Mouse (Mus musculus) embryonic fibroblast, embryonic 13.5 days (primary cell): Measurements from ENCODE around the gene Map3k20.

ENCODE experiments used
- CTCF ChIP-seq: IDR thresholded peaks from 2 replicates; pipeline ENCODE4 v1.5.1; 2011; ENCODE audit warnings: mild to moderate bottlenecking, control low read depth, low read length, moderate library complexity, borderline replicate concordance; ENCODE audit not compliant: insufficient read depth
- POLR2A ChIP-seq: IDR thresholded peaks from 2 replicates; pipeline ENCODE4 v1.6.1; 2011; ENCODE audit warnings: low read depth, mild to moderate bottlenecking, control low read depth, low read length, moderate library complexity

GRCm38 (mm10) chr2:72284689-72285088 is 748 bp upstream of the Map3k20 start:
- TF ChIP-seq POLR2A (no peak), CTCF (no peak)
